Mouse (Mus musculus) megakaryocyte, embryonic 14.5 days (primary cell): Measurements from ENCODE around the gene Zfp740.

Experiments used
- FLI1 ChIP-seq: IDR thresholded peaks from 2 replicates; pipeline ENCODE4 v1.6.1; 2012; ENCODE audit warnings: low read length, inconsistent platforms, mixed read lengths
- GATA1 ChIP-seq: IDR thresholded peaks from 3 replicates; pipeline ENCODE4 v1.6.1; 2012; ENCODE audit warnings: mixed read lengths, low read length, inconsistent platforms, borderline replicate concordance

DNA sequence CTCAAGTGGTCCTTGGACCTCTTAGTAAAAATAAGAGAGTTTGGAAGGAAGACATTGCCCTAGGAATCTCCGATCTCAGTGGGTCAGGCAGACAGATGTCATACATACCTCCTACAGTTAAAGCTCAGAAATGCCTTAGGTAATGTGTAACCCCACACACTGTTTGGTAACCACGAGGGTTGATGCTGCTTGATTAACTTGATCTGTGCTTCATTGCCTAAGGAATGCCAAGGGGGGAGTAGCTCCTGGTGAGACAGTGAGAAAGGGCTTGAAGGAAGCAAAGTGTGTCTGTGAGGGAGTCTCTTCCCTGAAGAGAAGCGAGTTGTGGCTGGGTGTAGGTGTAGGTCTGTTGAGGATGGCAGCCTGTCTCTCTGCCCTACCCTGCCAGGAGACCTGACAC lies 4.3 kb downstream of the Zfp740 start:
- TF ChIP-seq GATA1 (no peak), FLI1 (no peak)
